Mouse (Mus musculus): Measurements from ENCODE around the gene Cxcr5. TPM values are rescaled to one million over a fixed set of nuclear protein-coding genes. Genes with fewer than 3 reads are reported as not detected.
"Not testable (repeated sequence)": the region's sequence is repeated elsewhere in the genome, so short reads cannot be mapped to it uniquely, and the experiment has no call there.

The Cxcr5 gene
- polyA plus RNA-seq, 1 experiment from 2014 or later: not detected

- no peak overlapping the region for H3K4me2 ChIP-seq
- H3K4me3 ChIP-seq: no peak overlapping the region
- no peak overlapping the region for H3K9ac ChIP-seq
- no peak overlapping the region for H3K27ac ChIP-seq (replicated peaks)
- no peaks in the 10 kb centered on the region for H3K27me3 ChIP-seq
- no peaks in the 10 kb centered on the region for H3K9me3 ChIP-seq
- H3K4me1 ChIP-seq (replicated peaks): peaks cover 6% of the 10 kb centered on the region; the same call in 1 of the 2 replicates
- H3K36me3 ChIP-seq: no peaks in the 10 kb centered on the region
- ATAC-seq (ENCODE audit: low read depth): no peak
- WGBS: 62% methylated on average over 8 of the region's 8 CpGs
Observed at GRCm38 (mm10) chr9:44586640-44587261, 25.1 kb upstream of the Cxcr5 start.

GRCm38 (mm10) chr9:44582390-44582789 lies 20.7 kb upstream of the Cxcr5 start:
- WGBS: 86% methylated on average over 16 of the region's 16 CpGs
- no peak for ATAC-seq (ENCODE audit: low read depth)

GRCm38 (mm10) chr9:44581423-44581822 lies 19.7 kb upstream of the Cxcr5 start:
- no peak overlapping the region for H3K4me2 ChIP-seq
- H3K4me3 ChIP-seq: no peak overlapping the region
- H3K27ac ChIP-seq (replicated peaks): no peak overlapping the region
- no peaks in the 10 kb centered on the region for H3K36me3 ChIP-seq
- H3K9ac ChIP-seq: no peak overlapping the region
- H3K9me3 ChIP-seq: no peaks in the 10 kb centered on the region
- 4% methylated on average over 3 of the region's 3 CpGs for WGBS
- ATAC-seq (ENCODE audit: low read depth): 0 out of 2 replicates have a peak, but pooled peaks have one; percentile 23
- H3K4me1 ChIP-seq (replicated peaks): peaks cover under 1% of the 10 kb centered on the region; the same call in 1 of the 2 replicates
- no peaks in the 10 kb centered on the region for H3K27me3 ChIP-seq

More at GRCm38 (mm10) chr9:44582390-44582789, 20.7 kb upstream of the Cxcr5 start:
- no peak overlapping the region for H3K27ac ChIP-seq (replicated peaks)
- no peak overlapping the region for H3K9ac ChIP-seq
- peaks cover 6% of the 10 kb centered on the region; the same call in 1 of the 2 replicates for H3K4me1 ChIP-seq (replicated peaks)
- H3K4me3 ChIP-seq: no peak overlapping the region
- no peaks in the 10 kb centered on the region for H3K9me3 ChIP-seq
- no peaks in the 10 kb centered on the region for H3K36me3 ChIP-seq
- H3K4me2 ChIP-seq: no peak overlapping the region
- no peaks in the 10 kb centered on the region for H3K27me3 ChIP-seq

DNA sequence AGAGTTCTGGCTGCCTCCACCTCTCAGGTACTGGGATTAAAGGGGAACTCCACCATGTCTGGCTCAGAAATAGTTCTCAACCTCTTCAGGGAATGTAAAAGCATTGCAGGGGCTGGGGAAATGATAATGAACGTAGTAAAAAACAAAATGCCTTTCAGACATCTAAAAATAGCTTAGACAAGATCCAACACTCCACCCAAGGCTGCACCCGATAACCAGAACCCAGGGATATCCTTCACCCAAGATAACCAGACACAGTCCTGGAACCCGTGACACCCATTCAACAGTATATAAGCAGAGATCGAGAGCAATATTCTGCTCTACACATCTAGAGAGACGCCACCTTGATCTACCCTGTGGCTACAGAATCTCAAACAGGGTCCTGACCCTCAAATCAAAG lies 18.4 kb upstream of the Cxcr5 start:
- no peak for ATAC-seq (ENCODE audit: low read depth)
- H3K27me3 ChIP-seq: no peaks in the 10 kb centered on the region
- no peak overlapping the region for H3K4me3 ChIP-seq
- no peak overlapping the region for H3K27ac ChIP-seq (replicated peaks)
- no peak overlapping the region for H3K4me2 ChIP-seq
- H3K4me1 ChIP-seq (replicated peaks): no peaks in the 10 kb centered on the region
- H3K36me3 ChIP-seq: no peaks in the 10 kb centered on the region
- H3K9ac ChIP-seq: no peak overlapping the region
- H3K9me3 ChIP-seq: no peaks in the 10 kb centered on the region
- WGBS: 91% methylated on average over 5 of the region's 5 CpGs

GRCm38 (mm10) chr9:44579392-44579791 lies 17.7 kb upstream of the Cxcr5 start:
- no peak overlapping the region for H3K27ac ChIP-seq (replicated peaks)
- H3K9me3 ChIP-seq: no peaks in the 10 kb centered on the region
- H3K4me3 ChIP-seq: no peak overlapping the region
- WGBS: 41% methylated on average over 6 of the region's 6 CpGs
- H3K4me2 ChIP-seq: no peak overlapping the region
- H3K27me3 ChIP-seq: no peaks in the 10 kb centered on the region
- H3K36me3 ChIP-seq: no peaks in the 10 kb centered on the region
- ATAC-seq (ENCODE audit: low read depth): no peak
- no peak overlapping the region for H3K9ac ChIP-seq
- no peaks in the 10 kb centered on the region for H3K4me1 ChIP-seq (replicated peaks)

GRCm38 (mm10) chr9:44576046-44576445 lies 14.4 kb upstream of the Cxcr5 start:
- H3K27ac ChIP-seq (replicated peaks); H3K36me3 ChIP-seq; H3K4me1 ChIP-seq (replicated peaks); H3K9me3 ChIP-seq; H3K9ac ChIP-seq; H3K4me2 ChIP-seq; ATAC-seq (ENCODE audit: low read depth); H3K27me3 ChIP-seq; H3K4me3 ChIP-seq: not testable (repeated sequence)
- WGBS: 89% methylated on average over 7 of the region's 7 CpGs

- H3K4me1 ChIP-seq (replicated peaks): no peaks in the 10 kb centered on the region
- H3K27me3 ChIP-seq: no peaks in the 10 kb centered on the region
- no peak overlapping the region for H3K9ac ChIP-seq
- H3K4me3 ChIP-seq: no peak overlapping the region
- H3K27ac ChIP-seq (replicated peaks): no peak overlapping the region
- H3K9me3 ChIP-seq: no peaks in the 10 kb centered on the region
- 87% methylated on average over 2 of the region's 2 CpGs for WGBS
- H3K36me3 ChIP-seq: no peaks in the 10 kb centered on the region
- H3K4me2 ChIP-seq: no peak overlapping the region
- no peak for ATAC-seq (ENCODE audit: low read depth)
Observed at GRCm38 (mm10) chr9:44575095-44575494, 13.4 kb upstream of the Cxcr5 start.

DNA sequence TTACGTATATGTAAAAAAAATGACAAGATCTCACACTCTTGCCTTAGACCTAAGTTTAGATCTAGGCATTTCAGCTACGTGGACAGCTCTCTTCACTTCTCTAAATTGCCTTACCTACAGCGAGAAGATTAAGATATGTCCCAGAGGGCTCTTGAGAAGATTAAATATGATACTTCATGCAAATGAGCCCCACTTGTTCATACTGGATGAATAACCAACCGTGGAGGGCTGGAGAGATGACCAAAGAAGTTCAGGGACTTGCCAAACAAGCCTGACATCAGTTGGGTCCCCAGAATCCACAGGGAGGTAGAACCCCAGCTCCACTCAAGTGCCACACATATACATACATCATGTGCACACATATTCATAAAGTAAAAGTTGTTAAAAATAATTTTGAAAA lies 11.6 kb upstream of the Cxcr5 start:
- Histone ChIP-seq H3K36me3 (no peaks in the 10 kb centered on the region), H3K9ac (no peak overlapping the region), H3K9me3 (no peaks in the 10 kb centered on the region), H3K27me3 (no peaks in the 10 kb centered on the region), H3K4me3 (no peak overlapping the region), H3K27ac (replicated peaks) (no peak overlapping the region), H3K4me2 (no peak overlapping the region), H3K4me1 (replicated peaks) (no peaks in the 10 kb centered on the region)
- ATAC-seq (ENCODE audit: low read depth): no peak
- 82% methylated on average over 4 of the region's 4 CpGs for WGBS

DNA sequence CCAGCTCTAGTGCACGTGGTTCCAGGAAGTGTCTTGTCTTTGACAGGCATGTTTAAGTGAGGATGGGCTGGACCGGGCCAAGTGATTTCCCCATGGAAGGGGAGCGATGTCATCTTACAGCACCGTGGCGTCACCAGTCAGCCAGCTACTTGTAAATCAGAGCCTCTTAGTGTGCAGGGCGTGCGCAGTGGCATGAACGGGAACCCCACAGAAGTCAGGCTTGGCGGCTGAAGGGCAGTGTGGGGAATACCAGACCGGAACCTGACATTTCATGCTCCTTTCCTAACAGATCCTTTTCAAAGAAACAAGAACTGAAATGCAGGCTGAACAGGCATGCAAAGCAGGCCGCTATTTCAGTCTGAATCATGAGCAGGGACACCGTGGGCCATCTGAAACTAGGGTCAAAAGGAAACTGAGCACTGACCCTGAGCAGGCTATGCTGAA lies 9.3 kb upstream of the Cxcr5 start:
- H3K4me1 ChIP-seq (replicated peaks): no peaks in the 10 kb centered on the region
- WGBS: 74% methylated on average over 12 of the region's 12 CpGs
- H3K27me3 ChIP-seq: no peaks in the 10 kb centered on the region
- H3K9ac ChIP-seq: no peak overlapping the region
- H3K4me2 ChIP-seq: no peak overlapping the region
- H3K27ac ChIP-seq (replicated peaks): no peak overlapping the region
- no peak overlapping the region for H3K4me3 ChIP-seq
- no peak for ATAC-seq (ENCODE audit: low read depth)
- no peaks in the 10 kb centered on the region for H3K9me3 ChIP-seq
- H3K36me3 ChIP-seq: no peaks in the 10 kb centered on the region

- Histone ChIP-seq H3K27ac (replicated peaks) (no peak overlapping the region), H3K4me2 (no peak overlapping the region), H3K4me3 (no peak overlapping the region), H3K27me3 (no peaks in the 10 kb centered on the region), H3K9ac (no peak overlapping the region), H3K9me3 (no peaks in the 10 kb centered on the region), H3K36me3 (no peaks in the 10 kb centered on the region), H3K4me1 (replicated peaks) (no peaks in the 10 kb centered on the region)
- no peak for ATAC-seq (ENCODE audit: low read depth)
- 38% methylated on average over 7 of the region's 7 CpGs for WGBS
Observed at GRCm38 (mm10) chr9:44568083-44568455, 6.4 kb upstream of the Cxcr5 start.

DNA sequence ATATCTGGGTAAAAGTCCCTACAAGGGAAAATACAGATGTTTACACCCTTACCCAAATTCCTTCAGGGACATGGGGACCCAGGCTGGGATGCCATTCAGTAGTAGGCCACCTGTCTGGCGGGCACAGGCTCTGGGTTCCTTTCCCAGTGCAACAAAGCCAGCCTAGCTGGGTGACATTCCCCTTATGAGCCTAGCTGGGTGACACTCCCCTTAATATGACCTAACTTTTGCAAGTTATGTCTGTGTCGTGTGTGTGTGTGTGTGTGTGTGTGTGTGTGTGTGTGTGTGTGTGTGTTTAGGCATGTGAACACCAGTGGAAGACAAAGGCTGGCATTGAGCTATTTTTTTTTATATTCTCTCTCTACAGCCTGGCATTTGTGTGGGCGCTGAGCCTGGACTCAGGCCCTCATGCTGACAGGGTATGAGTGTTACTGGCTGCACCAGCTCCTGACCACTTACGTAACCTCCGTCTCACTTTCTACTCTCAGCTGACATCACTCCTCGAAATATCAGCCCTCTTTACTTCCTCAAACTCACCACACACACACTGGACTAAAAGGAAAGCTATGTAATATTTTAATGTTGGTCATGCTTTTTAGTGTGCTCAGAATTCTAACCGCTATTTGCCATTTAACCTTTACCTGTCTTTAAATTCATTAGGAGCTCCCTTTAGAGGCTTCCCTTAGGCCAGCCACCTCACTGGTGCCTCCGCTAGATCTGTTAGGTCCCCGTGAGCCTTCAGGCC lies 5.8 kb upstream of the Cxcr5 start:
- no peaks in the 10 kb centered on the region for H3K27me3 ChIP-seq
- H3K4me1 ChIP-seq (replicated peaks): no peaks in the 10 kb centered on the region
- H3K9me3 ChIP-seq: no peaks in the 10 kb centered on the region
- ATAC-seq (ENCODE audit: low read depth): no peak
- WGBS: 78% methylated on average over 9 of the region's 9 CpGs
- H3K9ac ChIP-seq: no peak overlapping the region
- H3K4me2 ChIP-seq: no peak overlapping the region
- no peak overlapping the region for H3K27ac ChIP-seq (replicated peaks)
- no peaks in the 10 kb centered on the region for H3K36me3 ChIP-seq
- H3K4me3 ChIP-seq: no peak overlapping the region

DNA sequence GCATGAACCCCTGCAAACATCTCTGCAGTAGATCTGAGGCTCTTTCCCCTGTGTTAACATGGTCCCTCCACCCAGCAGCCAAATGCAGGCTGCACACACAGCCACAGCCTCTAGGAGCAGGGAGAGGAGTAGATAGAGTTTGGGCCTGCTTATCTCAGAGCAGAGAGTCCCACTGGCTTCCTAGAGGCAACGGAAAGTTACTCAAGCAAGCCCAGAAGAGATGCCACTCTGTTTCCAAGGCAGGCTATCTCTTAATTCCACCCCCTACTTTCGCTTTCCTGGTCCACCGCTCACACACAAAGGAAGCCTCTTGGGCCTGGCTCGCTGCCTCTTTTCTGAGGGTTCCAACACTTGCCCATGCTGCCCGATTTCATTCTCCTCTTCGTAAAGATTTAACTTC lies 3.7 kb upstream of the Cxcr5 start:
- Histone ChIP-seq H3K27me3 (no peaks in the 10 kb centered on the region), H3K9me3 (no peaks in the 10 kb centered on the region), H3K36me3 (no peaks in the 10 kb centered on the region), H3K27ac (replicated peaks) (no peak overlapping the region), H3K4me2 (no peak overlapping the region), H3K9ac (no peak overlapping the region), H3K4me3 (no peak overlapping the region), H3K4me1 (replicated peaks) (peaks cover 6% of the 10 kb centered on the region)
- WGBS: 42% methylated on average over 6 of the region's 6 CpGs
- ATAC-seq (ENCODE audit: low read depth): no peak
